In genomic region chr15:60824751-60825227, GRCm38 (mm10) we compare ENCODE assay signal across 8 mouse cellular contexts. TPM values are rescaled to one million over a fixed set of nuclear protein-coding genes. Genes with fewer than 3 reads are reported as not detected.
DNase-seq lines count a peak whose midpoint lies in the region; ATAC-seq and TF ChIP-seq lines count a peak whose summit lies in the region.

No protein-coding gene starts in this region.

- under 1% methylated on average over 32 of the region's 32 CpGs for WGBS in hindbrain, embryonic 10.5 days
- under 1% methylated on average over 32 of the region's 32 CpGs for WGBS in lung, embryonic 16.5 days
- WGBS in thymus, adult 2 months: under 1% methylated on average over 31 of the region's 32 CpGs

- H3K9ac ChIP-seq in lung, embryonic 16.5 days (ENCODE audit: low read length): peak overlapping the region; percentile 85

- H3K4me3 ChIP-seq in hindbrain, embryonic 10.5 days: peak overlapping the region; percentile 82
- H3K4me3 ChIP-seq in lung, embryonic 16.5 days (ENCODE audit: low read length): peak overlapping the region; percentile 63
- H3K4me3 ChIP-seq in thymus, adult 2 months (ENCODE audit: control insufficient read depth, insufficient read depth, low read length): peak overlapping the region; percentile 95

- H3K9me3 ChIP-seq in hindbrain, embryonic 10.5 days: no peaks in the 10 kb centered on the region
- no peaks in the 10 kb centered on the region for H3K9me3 ChIP-seq in lung, embryonic 16.5 days (ENCODE audit: control insufficient read depth, low read length)

- DNase-seq in ES-CJ7 (ENCODE audit: low read depth, low spot score): peak; percentile 91
- peak; percentile 47 for DNase-seq in cerebellum, adult 8-10 months
- peak; percentile 91 for DNase-seq in hindbrain, embryonic 10.5 days (ENCODE audit: low spot score)
- DNase-seq in layer of hippocampus, adult 9-11 months: peak; percentile 92
- peak; percentile 91 for DNase-seq in ovary, adult 18-20 months (ENCODE audit: low spot score)
- DNase-seq in thymus, adult 2 months: peak; percentile 94

- H3K36me3 ChIP-seq in hindbrain, embryonic 10.5 days: peaks cover 17% of the 10 kb centered on the region; the same call in 1 of the 2 replicates
- peaks cover 2% of the 10 kb centered on the region; the same call in 1 of the 2 replicates for H3K36me3 ChIP-seq in lung, embryonic 16.5 days (ENCODE audit: control insufficient read depth, insufficient read depth, low read length)
- no peaks in the 10 kb centered on the region for H3K36me3 ChIP-seq in thymus, adult 2 months (ENCODE audit: control insufficient read depth, insufficient read depth, low read length)

- peak overlapping the region; percentile 91 for H3K27ac ChIP-seq in hindbrain, embryonic 10.5 days
- peak overlapping the region; percentile 91 for H3K27ac ChIP-seq in lung, embryonic 16.5 days (ENCODE audit: low read length)
- H3K27ac ChIP-seq in thymus, adult 2 months (ENCODE audit: control insufficient read depth, insufficient read depth, low read length): peak overlapping the region; percentile 50

- 0 out of 2 replicates have a peak, but pooled peaks cover 2% of the 10 kb centered on the region for H3K27me3 ChIP-seq in hindbrain, embryonic 10.5 days (ENCODE audit: insufficient read depth, poor library complexity, severe bottlenecking)
- no peaks in the 10 kb centered on the region for H3K27me3 ChIP-seq in lung, embryonic 16.5 days (ENCODE audit: control insufficient read depth, insufficient read depth, low read depth, low read length)
- H3K27me3 ChIP-seq in thymus, adult 2 months (ENCODE audit: control insufficient read depth, insufficient read depth, low read length): no peaks in the 10 kb centered on the region

- no peak for TF ChIP-seq CTCF in thymus, adult 2 months (IDR thresholded peaks at IDR 0.05; ENCODE audit: borderline replicate concordance, control insufficient read depth, extremely low read depth, insufficient read depth, low read length, poor library complexity)

- peak; percentile 79 for ATAC-seq in frontal cortex, adult (ENCODE audit: low TSS enrichment)
- ATAC-seq in lung, embryonic 16.5 days (ENCODE audit: low read depth): peak; percentile 95

- peak; percentile 56 for TF ChIP-seq POLR2A in thymus, adult 2 months (IDR thresholded peaks at IDR 0.05; ENCODE audit: control insufficient read depth, extremely low read depth, insufficient read depth, low read length, poor library complexity)

- H3K4me1 ChIP-seq in hindbrain, embryonic 10.5 days (replicated peaks): peaks cover 48% of the 10 kb centered on the region
- H3K4me1 ChIP-seq in lung, embryonic 16.5 days (replicated peaks; ENCODE audit: control insufficient read depth, insufficient read depth, low read length): no peaks in the 10 kb centered on the region; the same call in 1 of the 2 replicates
- peaks cover 11% of the 10 kb centered on the region for H3K4me1 ChIP-seq in thymus, adult 2 months (replicated peaks; ENCODE audit: control insufficient read depth, insufficient read depth, low read length)

- H3K4me2 ChIP-seq in lung, embryonic 16.5 days (ENCODE audit: low read depth, low read length): peak overlapping the region; percentile 94

RNA-seq across cellular contexts. Expression of gene Fam84b, which starts 28.8 kb away (rescaled TPM):
- 12.2 and 16.6 TPM in 2 replicates for polyA plus RNA-seq in hindbrain, embryonic 10.5 days (2016; fragmentation: Nextera tagmentation; extraction: Ambion mirVana)
- 33.0 and 36.1 TPM in 2 replicates for polyA plus RNA-seq in lung, embryonic 16.5 days (2015; fragmentation: Nextera tagmentation; extraction: Ambion mirVana)
- 5.5 and 9.5 TPM in 2 replicates for polyA plus RNA-seq in thymus, adult 2 months (2012; rRNA removed)

Comparison
In these comparisons a context has a peak if more than half of its experiments do, and no peak if none do; other contexts are left out.
1. Peak in every context shown above with its lines: DNase-seq, ATAC-seq, H3K4me3 ChIP-seq and H3K27ac ChIP-seq.